Mouse (Mus musculus): ENCODE results near the gene Adgrl3. TPM values are rescaled to one million over a fixed set of nuclear protein-coding genes. Genes with fewer than 3 reads are reported as not detected.

The Adgrl3 gene
- polyA plus RNA-seq, 1 experiment from 2014 or later, result 9.0 TPM

- no peak for DNase-seq (ENCODE audit: low spot score)
- H3K4me1 ChIP-seq, result no peaks in the 10 kb centered on the region
- H3K27me3 ChIP-seq (ENCODE audit: insufficient read depth, poor library complexity, severe bottlenecking), result no peaks in the 10 kb centered on the region
- H3K36me3 ChIP-seq, result no peaks in the 10 kb centered on the region
- H3K4me3 ChIP-seq, result no peak overlapping the region
- no peak overlapping the region for H3K27ac ChIP-seq
- no peaks in the 10 kb centered on the region for H3K9me3 ChIP-seq
- 83% methylated on average over 4 of the region's 4 CpGs for WGBS
These were observed 34.7 kb downstream of the Adgrl3 start for GRCm38 (mm10) chr5:81054628-81055027.

- H3K9me3 ChIP-seq, result no peaks in the 10 kb centered on the region
- no peak overlapping the region for H3K27ac ChIP-seq
- WGBS, result 78% methylated on average over 2 of the region's 2 CpGs
- no peak for DNase-seq (ENCODE audit: low spot score)
- no peaks in the 10 kb centered on the region for H3K4me1 ChIP-seq
- no peaks in the 10 kb centered on the region for H3K36me3 ChIP-seq
- no peak overlapping the region for H3K4me3 ChIP-seq
- H3K27me3 ChIP-seq (ENCODE audit: insufficient read depth, poor library complexity, severe bottlenecking), result no peaks in the 10 kb centered on the region
These were observed 35.3 kb downstream of the Adgrl3 start for GRCm38 (mm10) chr5:81055253-81055652.

GRCm38 (mm10) chr5:81058122-81058521 is 38.2 kb downstream of the Adgrl3 start:
- H3K4me3 ChIP-seq, result no peak overlapping the region
- 86% methylated on average over 2 of the region's 2 CpGs for WGBS
- no peak for DNase-seq (ENCODE audit: low spot score)

GRCm38 (mm10) chr5:81060950-81061349 is 41.0 kb downstream of the Adgrl3 start:
- Histone ChIP-seq H3K36me3 (no peaks in the 10 kb centered on the region), H3K27me3 (ENCODE audit: insufficient read depth, poor library complexity, severe bottlenecking) (no peaks in the 10 kb centered on the region), H3K4me1 (no peaks in the 10 kb centered on the region), H3K4me3 (no peak overlapping the region), H3K27ac (no peak overlapping the region), H3K9me3 (no peaks in the 10 kb centered on the region)
- 88% methylated on average over 2 of the region's 2 CpGs for WGBS
- DNase-seq (ENCODE audit: low spot score), result no peak

More at GRCm38 (mm10) chr5:81058122-81058521, 38.2 kb downstream of the Adgrl3 start:
- H3K4me1 ChIP-seq, result no peaks in the 10 kb centered on the region
- no peaks in the 10 kb centered on the region for H3K9me3 ChIP-seq
- H3K27me3 ChIP-seq (ENCODE audit: insufficient read depth, poor library complexity, severe bottlenecking), result no peaks in the 10 kb centered on the region
- no peak overlapping the region for H3K27ac ChIP-seq
- no peaks in the 10 kb centered on the region for H3K36me3 ChIP-seq

- Histone ChIP-seq H3K9me3 (no peaks in the 10 kb centered on the region), H3K27me3 (ENCODE audit: insufficient read depth, poor library complexity, severe bottlenecking) (no peaks in the 10 kb centered on the region), H3K4me1 (no peaks in the 10 kb centered on the region), H3K27ac (no peak overlapping the region), H3K36me3 (no peaks in the 10 kb centered on the region), H3K4me3 (no peak overlapping the region)
- DNase-seq (ENCODE audit: low spot score), result no peak
These were observed 41.4 kb downstream of the Adgrl3 start for GRCm38 (mm10) chr5:81061386-81061785.

GRCm38 (mm10) chr5:81064026-81064425 is 44.1 kb downstream of the Adgrl3 start:
- H3K27ac ChIP-seq, result no peak overlapping the region
- H3K9me3 ChIP-seq, result no peaks in the 10 kb centered on the region
- H3K4me3 ChIP-seq, result no peak overlapping the region
- 94% methylated on average over 2 of the region's 2 CpGs for whole genome bisulfite sequencing
- no peaks in the 10 kb centered on the region for H3K36me3 ChIP-seq
- no peak for DNase-seq (ENCODE audit: low spot score)
- no peaks in the 10 kb centered on the region for H3K27me3 ChIP-seq (ENCODE audit: insufficient read depth, poor library complexity, severe bottlenecking)
- H3K4me1 ChIP-seq, result 0 out of 2 replicates have a peak, but pooled peaks cover 11% of the 10 kb centered on the region

- Histone ChIP-seq H3K4me1 (0 out of 2 replicates have a peak, but pooled peaks cover 11% of the 10 kb centered on the region), H3K36me3 (no peaks in the 10 kb centered on the region), H3K27me3 (ENCODE audit: insufficient read depth, poor library complexity, severe bottlenecking) (no peaks in the 10 kb centered on the region), H3K4me3 (no peak overlapping the region), H3K9me3 (no peaks in the 10 kb centered on the region), H3K27ac (no peak overlapping the region)
- WGBS, result 59% methylated on average over 6 of the region's 6 CpGs
- DNase-seq (ENCODE audit: low spot score), result no peak
These were observed 48.2 kb downstream of the Adgrl3 start for GRCm38 (mm10) chr5:81068173-81068572.

GRCm38 (mm10) chr5:81068839-81069238 is 48.9 kb downstream of the Adgrl3 start:
- 50% methylated on average over 4 of the region's 4 CpGs for whole genome bisulfite sequencing
- Histone ChIP-seq H3K4me3 (no peak overlapping the region), H3K36me3 (no peaks in the 10 kb centered on the region), H3K27ac (no peak overlapping the region), H3K9me3 (no peaks in the 10 kb centered on the region), H3K27me3 (ENCODE audit: insufficient read depth, poor library complexity, severe bottlenecking) (no peaks in the 10 kb centered on the region), H3K4me1 (0 out of 2 replicates have a peak, but pooled peaks cover 11% of the 10 kb centered on the region)
- DNase-seq (ENCODE audit: low spot score), result no peak

GRCm38 (mm10) chr5:81072888-81073287 is 53.0 kb downstream of the Adgrl3 start:
- DNase-seq (ENCODE audit: low spot score), result no peak
- Histone ChIP-seq H3K27ac (no peak overlapping the region), H3K36me3 (no peaks in the 10 kb centered on the region), H3K9me3 (no peaks in the 10 kb centered on the region), H3K4me3 (no peak overlapping the region), H3K4me1 (0 out of 2 replicates have a peak, but pooled peaks cover 7% of the 10 kb centered on the region), H3K27me3 (ENCODE audit: insufficient read depth, poor library complexity, severe bottlenecking) (no peaks in the 10 kb centered on the region)
- 56% methylated on average over 5 of the region's 5 CpGs for WGBS

GRCm38 (mm10) chr5:81073875-81074274 is 53.9 kb downstream of the Adgrl3 start:
- no peaks in the 10 kb centered on the region for H3K36me3 ChIP-seq
- no peaks in the 10 kb centered on the region for H3K9me3 ChIP-seq
- no peak overlapping the region for H3K27ac ChIP-seq
- H3K4me1 ChIP-seq, result no peaks in the 10 kb centered on the region
- H3K4me3 ChIP-seq, result no peak overlapping the region
- H3K27me3 ChIP-seq (ENCODE audit: insufficient read depth, poor library complexity, severe bottlenecking), result no peaks in the 10 kb centered on the region
- WGBS, result 80% methylated on average over 1 of the region's 1 CpGs
- DNase-seq (ENCODE audit: low spot score), result no peak

GRCm38 (mm10) chr5:81076377-81076776 is 56.4 kb downstream of the Adgrl3 start:
- no peak for DNase-seq (ENCODE audit: low spot score)
- WGBS, result 70% methylated on average over 5 of the region's 5 CpGs
- no peaks in the 10 kb centered on the region for H3K9me3 ChIP-seq
- H3K27me3 ChIP-seq (ENCODE audit: insufficient read depth, poor library complexity, severe bottlenecking), result no peaks in the 10 kb centered on the region
- H3K27ac ChIP-seq, result no peak overlapping the region
- no peaks in the 10 kb centered on the region for H3K4me1 ChIP-seq
- no peaks in the 10 kb centered on the region for H3K36me3 ChIP-seq
- H3K4me3 ChIP-seq, result no peak overlapping the region

- no peaks in the 10 kb centered on the region for H3K36me3 ChIP-seq
- no peak overlapping the region for H3K4me3 ChIP-seq
- DNase-seq (ENCODE audit: low spot score), result no peak
- 85% methylated on average over 7 of the region's 7 CpGs for WGBS
- no peak overlapping the region for H3K27ac ChIP-seq
- H3K27me3 ChIP-seq (ENCODE audit: insufficient read depth, poor library complexity, severe bottlenecking), result no peaks in the 10 kb centered on the region
- H3K9me3 ChIP-seq, result no peaks in the 10 kb centered on the region
- H3K4me1 ChIP-seq, result no peaks in the 10 kb centered on the region
These were observed 57.1 kb downstream of the Adgrl3 start for GRCm38 (mm10) chr5:81077031-81077430.

GRCm38 (mm10) chr5:81077990-81078389 is 58.1 kb downstream of the Adgrl3 start:
- no peaks in the 10 kb centered on the region for H3K9me3 ChIP-seq
- DNase-seq (ENCODE audit: low spot score), result no peak
- H3K27me3 ChIP-seq (ENCODE audit: insufficient read depth, poor library complexity, severe bottlenecking), result no peaks in the 10 kb centered on the region
- H3K36me3 ChIP-seq, result no peaks in the 10 kb centered on the region
- H3K4me3 ChIP-seq, result no peak overlapping the region
- WGBS, result 91% methylated on average over 1 of the region's 1 CpGs
- no peaks in the 10 kb centered on the region for H3K4me1 ChIP-seq
- H3K27ac ChIP-seq, result no peak overlapping the region

GRCm38 (mm10) chr5:81083698-81084360 is 63.9 kb downstream of the Adgrl3 start:
- 81% methylated on average over 5 of the region's 5 CpGs for WGBS

More at GRCm38 (mm10) chr5:81083698-81084360, 63.9 kb downstream of the Adgrl3 start:
- H3K4me1 ChIP-seq, result no peaks in the 10 kb centered on the region
- no peak for DNase-seq (ENCODE audit: low spot score)
- no peaks in the 10 kb centered on the region for H3K36me3 ChIP-seq
- no peaks in the 10 kb centered on the region for H3K9me3 ChIP-seq
- H3K27ac ChIP-seq, result no peak overlapping the region
- no peak overlapping the region for H3K4me3 ChIP-seq
- no peaks in the 10 kb centered on the region for H3K27me3 ChIP-seq (ENCODE audit: insufficient read depth, poor library complexity, severe bottlenecking)
